Mouse (Mus musculus) cerebellum, adult 2 months (tissue): ENCODE measurements at regions not wholly inside any gene's neighbourhood (a gene's known extent, or its start where the extent isn't known, plus 50 kb on each side); places are given as distances from the start of the nearest gene placed in this dataset.
"Not testable (repeated sequence)": the region's sequence is repeated elsewhere in the genome, so short reads cannot be mapped to it uniquely, and the experiment has no call there.

ENCODE experiments used
- DNase-seq, 2 experiments: peaks; one replicate each; pipeline ENCODE4 v3.0.0; 2021
- H3K27ac ChIP-seq: fragments of 200-500 bp; 2 replicates; pipeline ENCODE4 v1.5.1; 2012; ENCODE audit warnings: low read length, control low read depth, inconsistent platforms; ENCODE audit not compliant: insufficient read depth
- H3K27me3 ChIP-seq: fragments of 200-500 bp; 2 replicates; pipeline ENCODE4 v1.6.1; 2012; ENCODE audit warnings: inconsistent platforms, mild to moderate bottlenecking, low read length, moderate library complexity; ENCODE audit not compliant: control insufficient read depth, insufficient read depth
- H3K4me1 ChIP-seq: fragments of 200-500 bp; 2 replicates; pipeline ENCODE4 v1.6.1; 2011; ENCODE audit warnings: low read length; ENCODE audit not compliant: control insufficient read depth, insufficient read depth
- H3K4me3 ChIP-seq: fragments of 200-500 bp; replicated peaks from 2 replicates; pipeline ENCODE3; 2011; ENCODE audit warnings: mild to moderate bottlenecking, low read depth, low read length, control low read depth; ENCODE audit not compliant: insufficient read depth
- CTCF ChIP-seq: fragments of 200-500 bp; IDR thresholded peaks from 2 replicates; pipeline ENCODE4 v1.5.1; 2011; ENCODE audit warnings: low read depth, mild to moderate bottlenecking, control low read depth, low read length, moderate library complexity, borderline replicate concordance; ENCODE audit not compliant: insufficient read depth
- POLR2A ChIP-seq: fragments of 200-500 bp; IDR thresholded peaks from 2 replicates; pipeline ENCODE4 v1.6.1; 2011; ENCODE audit warnings: low read length, control low read depth, borderline replicate concordance; ENCODE audit not compliant: insufficient read depth
- WGBS: fragments of 180-500 bp; shearing (Covaris S2); methylation state at CpG from one replicate; pipeline ENCODE4 v1.1.7; 2018; 5-methylcytosine and 5-hydroxymethylcytosine counted together

- Histone ChIP-seq H3K4me1 (no peaks in the 10 kb centered on the region), H3K27ac (no peak overlapping the region), H3K27me3 (no peaks in the 10 kb centered on the region), H3K4me3 (no peak overlapping the region)
- DNase-seq = no peak
- whole genome bisulfite sequencing = 65% methylated on average over 14 of the region's 14 CpGs
- no peak for TF ChIP-seq CTCF
- no peak for TF ChIP-seq POLR2A
Observed at GRCm38 (mm10) chr6:140209083-140209482, 167.8 kb upstream of the Plcz1 start.

- DNase-seq = no peak
- 12% methylated on average over 3 of the region's 3 CpGs for WGBS
- Histone ChIP-seq H3K4me1 (no peaks in the 10 kb centered on the region), H3K27ac (no peak overlapping the region), H3K27me3 (no peaks in the 10 kb centered on the region), H3K4me3 (no peak overlapping the region)
- TF ChIP-seq CTCF (no peak), POLR2A (no peak)
Observed at GRCm38 (mm10) chr6:140208375-140208774, 167.1 kb upstream of the Plcz1 start.

GRCm38 (mm10) chr6:140206676-140207075 lies 165.4 kb upstream of the Plcz1 start:
- WGBS = 84% methylated on average over 11 of the region's 11 CpGs
- not testable (repeated sequence) for DNase-seq, H3K27me3 ChIP-seq, H3K27ac ChIP-seq, H3K4me1 ChIP-seq, H3K4me3 ChIP-seq

- Histone ChIP-seq H3K4me1 (no peaks in the 10 kb centered on the region), H3K27ac (no peak overlapping the region), H3K27me3 (no peaks in the 10 kb centered on the region), H3K4me3 (no peak overlapping the region)
- WGBS = 88% methylated on average over 1 of the region's 1 CpGs
- DNase-seq = no peak
- TF ChIP-seq POLR2A (no peak), CTCF (no peak)
Observed at GRCm38 (mm10) chr6:140201356-140201755, 160.1 kb upstream of the Plcz1 start.

- Histone ChIP-seq H3K4me1 (no peaks in the 10 kb centered on the region), H3K27me3 (no peaks in the 10 kb centered on the region), H3K4me3 (no peak overlapping the region), H3K27ac (no peak overlapping the region)
- TF ChIP-seq CTCF (no peak), POLR2A (no peak)
- 64% methylated on average over 5 of the region's 5 CpGs for WGBS
- DNase-seq = no peak
Observed at GRCm38 (mm10) chr6:140200322-140200721, 159.1 kb upstream of the Plcz1 start.

- H3K4me1 ChIP-seq = no peaks in the 10 kb centered on the region
- no peak overlapping the region for H3K4me3 ChIP-seq
- DNase-seq = no peak
- H3K27me3 ChIP-seq = no peaks in the 10 kb centered on the region
- TF ChIP-seq CTCF (no peak), POLR2A (no peak)
- no peak overlapping the region for H3K27ac ChIP-seq
- WGBS = 90% methylated on average over 6 of the region's 6 CpGs
Observed at GRCm38 (mm10) chr6:140198036-140198435, 156.8 kb upstream of the Plcz1 start.

GRCm38 (mm10) chr6:140197113-140197675 lies 155.9 kb upstream of the Plcz1 start:
- Histone ChIP-seq H3K27ac (no peak overlapping the region), H3K4me3 (no peak overlapping the region), H3K4me1 (no peaks in the 10 kb centered on the region), H3K27me3 (no peaks in the 10 kb centered on the region)
- 89% methylated on average over 8 of the region's 8 CpGs for WGBS
- no peak for TF ChIP-seq POLR2A
- TF ChIP-seq CTCF = no peak
- DNase-seq = no peak

GRCm38 (mm10) chr6:140194276-140194675 lies 153.0 kb upstream of the Plcz1 start:
- Histone ChIP-seq H3K27ac (no peak overlapping the region), H3K27me3 (no peaks in the 10 kb centered on the region), H3K4me1 (no peaks in the 10 kb centered on the region), H3K4me3 (no peak overlapping the region)
- 53% methylated on average over 2 of the region's 2 CpGs for WGBS
- TF ChIP-seq CTCF = no peak
- no peak for TF ChIP-seq POLR2A
- no peak for DNase-seq
